Mouse (Mus musculus): ENCODE results near the gene Plppr2. TPM values are rescaled to one million over a fixed set of nuclear protein-coding genes. Genes with fewer than 3 reads are reported as not detected.
A peak's percentile ranks its signal among the peaks of the same experiment; 100 is the strongest.

Gene Plppr2
- polyA plus RNA-seq, 1 experiment from 2014 or later: 9.2 TPM

- ATAC-seq (ENCODE audit: low FRiP score, low TSS enrichment): no peak
- peak overlapping the region; percentile 67; the same call in 1 of the 2 replicates for H3K4me3 ChIP-seq (ENCODE audit: low read length)
- 84% methylated on average over 3 of the region's 3 CpGs for WGBS
- peaks cover 4% of the 10 kb centered on the region; the same call in 1 of the 2 replicates for H3K4me1 ChIP-seq (ENCODE audit: control insufficient read depth, insufficient read depth, low read length)
- H3K36me3 ChIP-seq (ENCODE audit: control insufficient read depth, insufficient read depth, low read length): no peaks in the 10 kb centered on the region; the same call in 1 of the 2 replicates
- H3K9me3 ChIP-seq (ENCODE audit: control insufficient read depth, low read length): no peaks in the 10 kb centered on the region; the same call in 1 of the 2 replicates
- no peak overlapping the region for H3K27ac ChIP-seq (ENCODE audit: low read depth, low read length)
- no peak overlapping the region for H3K9ac ChIP-seq (ENCODE audit: low read depth, low read length)
- H3K27me3 ChIP-seq (ENCODE audit: control insufficient read depth, insufficient read depth, low read length): no peaks in the 10 kb centered on the region
- H3K4me2 ChIP-seq (replicated peaks; ENCODE audit: low read depth, low read length): no peak overlapping the region; the same call in 1 of the 2 replicates
Measured at GRCm38 (mm10) chr9:21954635-21955034, 17.8 kb downstream of the Plppr2 start.

- no peaks in the 10 kb centered on the region for H3K27me3 ChIP-seq (ENCODE audit: control insufficient read depth, insufficient read depth, low read length)
- ATAC-seq (ENCODE audit: low FRiP score, low TSS enrichment): peak; percentile 55
- H3K4me3 ChIP-seq (ENCODE audit: low read length): peak overlapping the region; percentile 67
- no peaks in the 10 kb centered on the region; the same call in 1 of the 2 replicates for H3K36me3 ChIP-seq (ENCODE audit: control insufficient read depth, insufficient read depth, low read length)
- H3K4me2 ChIP-seq (replicated peaks; ENCODE audit: low read depth, low read length): peak overlapping the region; percentile 62
- no peak overlapping the region for H3K27ac ChIP-seq (ENCODE audit: low read depth, low read length)
- no peaks in the 10 kb centered on the region; the same call in 1 of the 2 replicates for H3K9me3 ChIP-seq (ENCODE audit: control insufficient read depth, low read length)
- H3K9ac ChIP-seq (ENCODE audit: low read depth, low read length): peak overlapping the region; percentile 71; the same call in 1 of the 2 replicates
- H3K4me1 ChIP-seq (ENCODE audit: control insufficient read depth, insufficient read depth, low read length): peaks cover 4% of the 10 kb centered on the region; the same call in 1 of the 2 replicates
- 2% methylated on average over 18 of the region's 18 CpGs for WGBS
Measured at GRCm38 (mm10) chr9:21955225-21955569, 18.4 kb downstream of the Plppr2 start.

DNA sequence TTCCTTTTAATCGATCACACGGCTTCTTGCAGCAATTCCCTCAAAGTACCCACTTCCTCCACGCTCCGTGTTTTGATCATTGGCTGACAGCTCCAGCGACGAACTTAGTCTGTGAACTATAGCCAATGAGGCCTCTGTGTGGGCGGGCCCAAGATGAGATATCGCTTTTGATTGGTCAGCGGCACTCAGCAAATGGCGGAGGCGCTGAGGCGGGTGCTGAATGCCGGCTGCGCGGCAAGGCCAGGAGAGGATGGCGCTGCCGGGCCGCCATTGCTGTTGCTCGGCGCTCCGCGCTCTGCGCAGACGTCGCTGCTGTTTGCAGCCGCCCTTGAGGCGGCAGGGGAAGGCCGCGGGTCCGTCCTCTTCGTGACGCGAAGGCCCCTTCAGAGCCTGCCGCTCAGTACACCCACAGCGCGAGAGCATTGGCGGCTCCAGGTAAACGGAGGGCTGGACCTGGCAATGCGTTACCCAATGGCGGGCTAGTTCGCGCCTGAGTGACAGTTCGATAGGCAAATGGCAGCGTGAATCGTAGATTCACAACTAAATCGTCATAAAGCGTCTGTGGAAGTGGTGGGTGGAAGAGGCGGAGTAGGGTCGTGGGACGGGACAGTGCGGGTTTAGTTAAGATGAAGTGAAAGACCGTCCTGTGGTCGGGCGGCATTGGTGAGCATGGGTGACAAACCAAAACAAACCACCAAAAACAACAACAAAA lies 18.9 kb downstream of the Plppr2 start, which contains the start of gene Swsap1:
Swsap1 (plus strand) TSS at position 186 of the 712 bp plus-strand sequence.
- peak within 1 kb of the TSS; percentile 85 for H3K27ac ChIP-seq (ENCODE audit: low read depth, low read length)
- under 1% methylated on average over 51 of the region's 54 CpGs for WGBS
- H3K9me3 ChIP-seq (ENCODE audit: control insufficient read depth, low read length): no peaks in the 10 kb centered on the region; the same call in 1 of the 2 replicates
- peaks cover 1% of the 10 kb centered on the region; the same call in 1 of the 2 replicates for H3K27me3 ChIP-seq (ENCODE audit: control insufficient read depth, insufficient read depth, low read length)
- H3K4me3 ChIP-seq (ENCODE audit: low read length): peak within 1 kb of the TSS; percentile 67
- ATAC-seq (ENCODE audit: low FRiP score, low TSS enrichment): peak; percentile 97
- H3K36me3 ChIP-seq (ENCODE audit: control insufficient read depth, insufficient read depth, low read length): no peaks in the 10 kb centered on the region; the same call in 1 of the 2 replicates
- H3K4me2 ChIP-seq (replicated peaks; ENCODE audit: low read depth, low read length): peak within 1 kb of the TSS; percentile 62
- H3K9ac ChIP-seq (ENCODE audit: low read depth, low read length): peak within 1 kb of the TSS; percentile 71
- peaks cover 8% of the 10 kb centered on the region for H3K4me1 ChIP-seq (ENCODE audit: control insufficient read depth, insufficient read depth, low read length)

GRCm38 (mm10) chr9:21958372-21958771 lies 21.5 kb downstream of the Plppr2 start:
- Histone ChIP-seq H3K4me3 (ENCODE audit: low read length) (no peak overlapping the region), H3K4me2 (replicated peaks; ENCODE audit: low read depth, low read length) (no peak overlapping the region), H3K4me1 (ENCODE audit: control insufficient read depth, insufficient read depth, low read length) (peaks cover 30% of the 10 kb centered on the region), H3K9me3 (ENCODE audit: control insufficient read depth, low read length) (no peaks in the 10 kb centered on the region), H3K36me3 (ENCODE audit: control insufficient read depth, insufficient read depth, low read length) (no peaks in the 10 kb centered on the region; the same call in 1 of the 2 replicates), H3K27ac (ENCODE audit: low read depth, low read length) (no peak overlapping the region), H3K9ac (ENCODE audit: low read depth, low read length) (no peak overlapping the region), H3K27me3 (ENCODE audit: control insufficient read depth, insufficient read depth, low read length) (peaks cover 12% of the 10 kb centered on the region)
- 88% methylated on average over 5 of the region's 5 CpGs for WGBS
- no peak for ATAC-seq (ENCODE audit: low FRiP score, low TSS enrichment)

DNA sequence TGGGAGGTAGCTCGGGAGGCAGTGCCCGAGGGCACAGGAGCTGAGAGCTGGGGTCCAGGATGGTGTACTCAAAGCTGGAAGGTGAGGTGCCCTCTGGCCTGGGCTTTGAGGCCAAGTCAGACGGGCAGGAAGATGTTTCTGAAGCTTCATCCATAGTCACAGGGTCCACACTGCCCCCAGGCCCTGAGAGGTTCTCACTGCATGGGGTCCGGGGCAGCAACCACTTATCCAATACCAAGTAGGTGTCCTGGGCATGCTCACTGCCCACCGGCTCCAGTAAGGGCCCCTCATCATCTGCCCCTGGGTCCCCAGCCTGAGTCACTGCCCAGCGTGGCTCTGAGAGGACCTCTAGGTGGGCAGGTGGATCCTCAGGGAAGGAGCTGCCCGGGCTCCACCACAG lies 22.4 kb downstream of the Plppr2 start:
- Histone ChIP-seq H3K27ac (ENCODE audit: low read depth, low read length) (no peak overlapping the region), H3K9ac (ENCODE audit: low read depth, low read length) (no peak overlapping the region), H3K4me1 (ENCODE audit: control insufficient read depth, insufficient read depth, low read length) (peaks cover 31% of the 10 kb centered on the region), H3K9me3 (ENCODE audit: control insufficient read depth, low read length) (no peaks in the 10 kb centered on the region), H3K4me3 (ENCODE audit: low read length) (no peak overlapping the region), H3K36me3 (ENCODE audit: control insufficient read depth, insufficient read depth, low read length) (no peaks in the 10 kb centered on the region; the same call in 1 of the 2 replicates), H3K27me3 (ENCODE audit: control insufficient read depth, insufficient read depth, low read length) (peaks cover 12% of the 10 kb centered on the region), H3K4me2 (replicated peaks; ENCODE audit: low read depth, low read length) (no peak overlapping the region)
- ATAC-seq (ENCODE audit: low FRiP score, low TSS enrichment): no peak
- 91% methylated on average over 7 of the region's 7 CpGs for WGBS

DNA sequence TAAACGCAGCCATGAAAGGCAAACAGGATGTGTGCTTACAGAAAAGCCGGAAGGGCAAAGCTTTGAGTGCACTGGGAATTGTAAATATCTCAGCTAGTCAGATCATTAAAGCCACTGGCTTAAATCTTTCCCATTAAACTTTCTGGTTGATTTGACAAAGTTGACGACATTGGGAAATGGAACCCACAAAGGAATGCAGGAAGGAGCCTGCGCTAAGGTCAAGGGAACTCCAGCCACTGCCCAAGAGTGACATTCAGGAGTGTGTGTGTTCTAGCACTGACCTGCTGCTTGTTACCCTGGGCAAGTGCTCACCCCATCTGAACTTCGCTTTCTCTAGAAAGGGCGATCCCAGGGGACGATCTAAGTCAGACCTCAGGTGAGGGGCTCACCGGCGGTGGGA lies 23.3 kb downstream of the Plppr2 start:
- WGBS: 32% methylated on average over 9 of the region's 9 CpGs
- Histone ChIP-seq H3K4me3 (ENCODE audit: low read length) (no peak overlapping the region), H3K27ac (ENCODE audit: low read depth, low read length) (no peak overlapping the region), H3K4me2 (replicated peaks; ENCODE audit: low read depth, low read length) (peak overlapping the region; percentile 82), H3K4me1 (ENCODE audit: control insufficient read depth, insufficient read depth, low read length) (peaks cover 31% of the 10 kb centered on the region), H3K36me3 (ENCODE audit: control insufficient read depth, insufficient read depth, low read length) (no peaks in the 10 kb centered on the region; the same call in 1 of the 2 replicates), H3K27me3 (ENCODE audit: control insufficient read depth, insufficient read depth, low read length) (peaks cover 12% of the 10 kb centered on the region), H3K9ac (ENCODE audit: low read depth, low read length) (0 out of 2 replicates have a peak overlapping the region, but pooled peaks have one; percentile 19), H3K9me3 (ENCODE audit: control insufficient read depth, low read length) (no peaks in the 10 kb centered on the region)
- no peak for ATAC-seq (ENCODE audit: low FRiP score, low TSS enrichment)

- 0 out of 2 replicates have a peak overlapping the region, but pooled peaks have one; percentile 4 for H3K4me3 ChIP-seq (ENCODE audit: low read length)
- peaks cover 12% of the 10 kb centered on the region for H3K27me3 ChIP-seq (ENCODE audit: control insufficient read depth, insufficient read depth, low read length)
- peak overlapping the region; percentile 82 for H3K4me2 ChIP-seq (replicated peaks; ENCODE audit: low read depth, low read length)
- H3K27ac ChIP-seq (ENCODE audit: low read depth, low read length): no peak overlapping the region
- H3K9me3 ChIP-seq (ENCODE audit: control insufficient read depth, low read length): no peaks in the 10 kb centered on the region
- 0 out of 2 replicates have a peak overlapping the region, but pooled peaks have one; percentile 19 for H3K9ac ChIP-seq (ENCODE audit: low read depth, low read length)
- ATAC-seq (ENCODE audit: low FRiP score, low TSS enrichment): no peak
- H3K36me3 ChIP-seq (ENCODE audit: control insufficient read depth, insufficient read depth, low read length): no peaks in the 10 kb centered on the region; the same call in 1 of the 2 replicates
- H3K4me1 ChIP-seq (ENCODE audit: control insufficient read depth, insufficient read depth, low read length): peaks cover 31% of the 10 kb centered on the region
- WGBS: 7% methylated on average over 26 of the region's 26 CpGs
Measured at GRCm38 (mm10) chr9:21960558-21961208, 23.9 kb downstream of the Plppr2 start.

DNA sequence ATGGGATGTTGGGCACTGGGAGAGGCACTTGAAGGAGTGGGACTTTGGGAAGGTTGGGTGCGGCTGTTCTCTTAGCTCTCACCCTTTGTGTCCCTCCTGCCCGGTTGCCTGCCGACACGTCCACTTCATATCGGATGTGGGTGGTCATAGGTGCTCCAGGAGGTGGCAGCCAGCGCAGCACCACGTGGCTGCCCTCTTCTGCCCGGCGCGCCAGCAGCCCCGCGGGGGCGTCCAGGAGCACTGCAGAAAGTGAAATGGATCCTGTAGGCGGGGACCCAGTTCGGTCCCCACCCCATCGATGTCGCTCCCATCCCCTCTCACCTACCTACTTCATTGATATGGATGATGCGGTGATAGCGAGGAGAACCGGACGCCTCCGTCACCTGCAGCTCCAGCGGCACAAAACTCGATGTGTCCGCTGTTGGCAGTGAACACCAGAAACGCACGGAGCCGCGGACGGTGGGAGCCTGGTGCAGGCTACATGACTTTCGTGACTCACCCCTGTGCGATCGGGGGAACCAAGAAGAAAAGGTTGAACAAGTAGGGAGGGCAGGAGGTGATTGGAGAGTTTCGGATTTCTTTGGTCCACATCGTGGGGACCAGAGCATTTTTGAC lies 24.6 kb downstream of the Plppr2 start:
- H3K9ac ChIP-seq (ENCODE audit: low read depth, low read length): peak overlapping the region; percentile 47; the same call in 1 of the 2 replicates
- no peak for ATAC-seq (ENCODE audit: low FRiP score, low TSS enrichment)
- H3K4me2 ChIP-seq (replicated peaks; ENCODE audit: low read depth, low read length): peak overlapping the region; percentile 82
- H3K9me3 ChIP-seq (ENCODE audit: control insufficient read depth, low read length): no peaks in the 10 kb centered on the region
- 1% methylated on average over 35 of the region's 35 CpGs for WGBS
- no peak overlapping the region for H3K27ac ChIP-seq (ENCODE audit: low read depth, low read length)
- peaks cover 12% of the 10 kb centered on the region for H3K27me3 ChIP-seq (ENCODE audit: control insufficient read depth, insufficient read depth, low read length)
- H3K36me3 ChIP-seq (ENCODE audit: control insufficient read depth, insufficient read depth, low read length): no peaks in the 10 kb centered on the region; the same call in 1 of the 2 replicates
- peak overlapping the region; percentile 51 for H3K4me3 ChIP-seq (ENCODE audit: low read length)
- H3K4me1 ChIP-seq (ENCODE audit: control insufficient read depth, insufficient read depth, low read length): peaks cover 29% of the 10 kb centered on the region
